Mouse (Mus musculus) heart, embryonic 14.5 days (tissue): ENCODE data around the gene Coq4. TPM values are rescaled to one million over a fixed set of nuclear protein-coding genes. Genes with fewer than 3 reads are reported as not detected.
A peak's percentile ranks its signal among the peaks of the same experiment; 100 is the strongest.
"Not testable (repeated sequence)": the region's sequence is repeated elsewhere in the genome, so short reads cannot be mapped to it uniquely, and the experiment has no call there.

ENCODE experiments used
- ATAC-seq: fragments of 200-750 bp; cut with Nextera tagmentation; 2 replicates; pipeline ENCODE4 v1.8.0; 2017; ENCODE audit warnings: low read depth, moderate TSS enrichment; ENCODE audit not compliant: insufficient number of reproducible peaks, insufficient read depth, low FRiP score
- H3K27ac ChIP-seq, 2 experiments: fragments of 200-500 bp in 1 of 2; fragments of 300-500 bp in 1 of 2; sonication (generic) in 1 of 2; replicated peaks in 1 of 2; 2 replicates each; pipeline ENCODE4 v1.5.1; 2012 to 2014; ENCODE audit warnings: low read depth in 2 of 2, low read length in 2 of 2, control low read depth in 1 of 2, mild to moderate bottlenecking in 1 of 2, mixed read lengths in 1 of 2; ENCODE audit not compliant: control insufficient read depth in 1 of 2, insufficient read depth in 1 of 2
- H3K27me3 ChIP-seq: fragments of 300-500 bp; sonication (generic); 2 replicates; pipeline ENCODE4 v1.6.1; 2014; ENCODE audit warnings: mild to moderate bottlenecking, low read length, control low read depth; ENCODE audit not compliant: control insufficient read depth, insufficient read depth
- H3K36me3 ChIP-seq: fragments of 300-500 bp; sonication (generic); 2 replicates; pipeline ENCODE4 v1.6.1; 2014; ENCODE audit warnings: mild to moderate bottlenecking, control low read depth, low read length, mixed read lengths; ENCODE audit not compliant: control insufficient read depth, insufficient read depth
- H3K4me1 ChIP-seq, 2 experiments: fragments of 200-500 bp in 1 of 2; fragments of 300-500 bp in 1 of 2; sonication (generic) in 1 of 2; 2 replicates each; pipeline ENCODE4 v1.6.1; 2012 to 2014; ENCODE audit warnings: low read length in 2 of 2, control low read depth in 1 of 2, mixed read lengths in 1 of 2; ENCODE audit not compliant: control insufficient read depth in 2 of 2, insufficient read depth in 2 of 2
- H3K4me2 ChIP-seq: fragments of 300-500 bp; sonication (generic); 2 replicates; pipeline ENCODE4 v1.6.1; 2014; ENCODE audit warnings: mild to moderate bottlenecking, low read length
- H3K4me3 ChIP-seq, 2 experiments: fragments of 200-500 bp in 1 of 2; fragments of 300-500 bp in 1 of 2; sonication (generic) in 1 of 2; 2 replicates each; pipeline ENCODE4 v1.5.1; 2012 to 2014; ENCODE audit warnings: low read length in 2 of 2, mild to moderate bottlenecking in 2 of 2, control low read depth in 1 of 2, low read depth in 1 of 2, moderate library complexity in 1 of 2; ENCODE audit not compliant: control insufficient read depth in 1 of 2, insufficient read depth in 1 of 2
- H3K9ac ChIP-seq: fragments of 300-500 bp; sonication (generic); 2 replicates; pipeline ENCODE4 v1.6.1; 2014; ENCODE audit warnings: mild to moderate bottlenecking, low read length
- H3K9me3 ChIP-seq: fragments of 300-500 bp; sonication (generic); 2 replicates; pipeline ENCODE4 v1.6.1; 2016; ENCODE audit warnings: low read length, control low read depth; ENCODE audit not compliant: control insufficient read depth
- WGBS: fragments of 180-500 bp; shearing (Covaris S2); extraction: QIAGEN DNeasy Blood & Tissue Kit; methylation state at CpG from one replicate; pipeline ENCODE4 v1.1.7; 2014; 5-methylcytosine and 5-hydroxymethylcytosine counted together
- polyA plus RNA-seq: library from polyadenylated mRNA; unstranded; fragments of >200 nt; fragmentation: Nextera tagmentation; extraction: Ambion mirVana; gene quantifications from 2 replicates; pipeline ENCODE4 v1.2.1, GENCODE M21; 2014

The Coq4 gene
- polyA plus RNA-seq, 1 experiment from 2014 or later, result 33.4 TPM

DNA sequence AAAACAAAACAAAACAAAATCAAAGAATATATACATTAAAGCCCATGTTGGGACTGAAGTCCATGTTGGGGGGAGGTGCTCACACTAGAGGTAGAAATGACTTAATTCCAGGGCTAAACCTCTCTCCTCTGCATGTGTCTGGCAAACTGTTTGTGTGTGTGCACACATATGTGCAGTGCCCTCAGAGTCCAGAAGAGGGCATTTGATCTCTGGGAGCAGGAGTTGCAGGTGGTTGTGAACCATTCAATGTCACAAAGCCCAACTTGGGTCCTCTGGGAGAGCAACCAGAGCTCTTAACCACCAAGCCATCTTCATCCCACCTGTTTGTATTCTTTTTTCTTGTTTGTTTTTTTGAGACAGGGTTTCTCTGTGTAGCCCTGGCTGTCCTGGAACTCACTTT, 17.1 kb upstream of the Coq4 start:
- no peak for ATAC-seq
- H3K4me3 ChIP-seq, result no peak overlapping the region
- no peaks in the 10 kb centered on the region for H3K27me3 ChIP-seq
- H3K4me1 ChIP-seq, result peaks cover 0 to 2% of the 10 kb centered on the region in 2 experiments; a peak in 2 of 4 replicates
- H3K9me3 ChIP-seq, result no peaks in the 10 kb centered on the region
- no peak overlapping the region for H3K4me2 ChIP-seq
- no peak overlapping the region for H3K9ac ChIP-seq
- no peak overlapping the region for H3K27ac ChIP-seq
- no peaks in the 10 kb centered on the region for H3K36me3 ChIP-seq

- Histone ChIP-seq H3K4me2 (no peak overlapping the region), H3K4me3 (no peak overlapping the region), H3K4me1 (peaks cover 0 to 2% of the 10 kb centered on the region in 2 experiments; a peak in 2 of 4 replicates), H3K36me3 (peaks cover 5% of the 10 kb centered on the region), H3K9ac (no peak overlapping the region), H3K27ac (no peak overlapping the region), H3K27me3 (no peaks in the 10 kb centered on the region), H3K9me3 (no peaks in the 10 kb centered on the region)
- 63% methylated on average over 8 of the region's 8 CpGs for WGBS
- no peak for ATAC-seq
Measured at GRCm38 (mm10) chr2:29771611-29772461, 15.5 kb upstream of the Coq4 start.

- 51% methylated on average over 4 of the region's 4 CpGs for WGBS
- no peak for ATAC-seq
- H3K27ac ChIP-seq, result no peak overlapping the region
Measured at GRCm38 (mm10) chr2:29773323-29773722, 14.0 kb upstream of the Coq4 start.

GRCm38 (mm10) chr2:29781256-29781655, 6.0 kb upstream of the Coq4 start:
- H3K4me3 ChIP-seq, H3K9ac ChIP-seq, H3K4me2 ChIP-seq, H3K9me3 ChIP-seq, H3K4me1 ChIP-seq, H3K27me3 ChIP-seq, ATAC-seq, H3K27ac ChIP-seq: not testable (repeated sequence)
- WGBS, result 88% methylated on average over 2 of the region's 2 CpGs
- H3K36me3 ChIP-seq, result peaks cover 97% of the 10 kb centered on the region

More at GRCm38 (mm10) chr2:29773323-29773722, 14.0 kb upstream of the Coq4 start:
- Histone ChIP-seq H3K9ac (no peak overlapping the region), H3K4me1 (peaks cover 0 to 2% of the 10 kb centered on the region in 2 experiments; a peak in 2 of 4 replicates), H3K27me3 (no peaks in the 10 kb centered on the region), H3K36me3 (peaks cover 20% of the 10 kb centered on the region), H3K9me3 (no peaks in the 10 kb centered on the region), H3K4me3 (no peak overlapping the region), H3K4me2 (no peak overlapping the region)

DNA sequence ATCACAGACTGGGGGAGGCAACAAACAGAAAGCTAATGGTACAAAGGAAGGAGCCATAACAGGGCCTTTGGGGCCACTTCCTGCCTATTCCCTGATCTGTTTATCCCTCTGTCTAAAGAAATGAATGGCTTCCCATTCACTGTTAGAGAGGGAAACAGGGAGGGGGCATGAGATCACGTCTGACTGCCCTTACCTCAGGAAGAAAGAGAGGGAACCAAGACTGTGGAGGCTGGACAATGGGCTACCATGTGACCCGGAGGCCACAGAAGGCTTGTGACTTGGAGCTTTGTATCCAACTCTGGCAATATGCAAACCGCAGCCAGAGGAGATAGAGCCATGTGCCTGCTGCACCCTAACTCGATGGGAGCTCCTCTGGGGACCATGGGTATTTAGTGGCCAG, 3.0 kb upstream of the Coq4 start:
- no peaks in the 10 kb centered on the region for H3K27me3 ChIP-seq
- WGBS, result 72% methylated on average over 4 of the region's 4 CpGs
- H3K36me3 ChIP-seq, result peaks cover 68% of the 10 kb centered on the region
- H3K9me3 ChIP-seq, result no peaks in the 10 kb centered on the region; the same call in 1 of the 2 replicates
- no peak for ATAC-seq
- no peak overlapping the region for H3K9ac ChIP-seq
- H3K27ac ChIP-seq, result no peak overlapping the region
- no peak overlapping the region for H3K4me2 ChIP-seq
- H3K4me3 ChIP-seq, result no peak overlapping the region
- peaks cover 0 to 8% of the 10 kb centered on the region in 2 experiments; a peak in 2 of 4 replicates for H3K4me1 ChIP-seq

GRCm38 (mm10) chr2:29787937-29788681, 816 bp downstream of the Coq4 start, which contains the start of gene Trub2:
Trub2 (minus strand) TSS chr2:29788502.
- Histone ChIP-seq H3K4me2 (peak within 1 kb of the TSS; percentile 93), H3K36me3 (peaks cover 56% of the 10 kb centered on the region), H3K27me3 (no peaks in the 10 kb centered on the region), H3K9ac (peak within 1 kb of the TSS; percentile 73), H3K9me3 (no peaks in the 10 kb centered on the region), H3K4me1 (peaks cover 0 to 8% of the 10 kb centered on the region in 2 experiments; a peak in 2 of 4 replicates), H3K27ac (peak within 1 kb of the TSS; percentile 67 to 77), H3K4me3 (peak within 1 kb of the TSS; percentile 64 to 90)
- ATAC-seq, result peak; percentile 87
- WGBS, result under 1% methylated on average over 45 of the region's 45 CpGs

GRCm38 (mm10) chr2:29792772-29793487, 5.6 kb downstream of the Coq4 start:
- Histone ChIP-seq H3K27ac (no peak overlapping the region), H3K27me3 (no peaks in the 10 kb centered on the region), H3K4me1 (0 out of 4 replicates have a peak, but pooled peaks cover 0 to 3% of the 10 kb centered on the region in 2 experiments), H3K4me3 (no peak overlapping the region), H3K9ac (no peak overlapping the region), H3K36me3 (peaks cover 42% of the 10 kb centered on the region), H3K4me2 (no peak overlapping the region), H3K9me3 (no peaks in the 10 kb centered on the region)
- WGBS, result 94% methylated on average over 2 of the region's 2 CpGs
- ATAC-seq, result no peak
